Mouse (Mus musculus) spleen, adult 2 months (tissue): ENCODE data around the gene Pidd1.

Source experiments
- CTCF ChIP-seq: fragments of 200-500 bp; IDR thresholded peaks from 2 replicates; pipeline ENCODE4 v1.5.1; 2011; ENCODE audit warnings: mild to moderate bottlenecking, inconsistent platforms; ENCODE audit not compliant: insufficient read depth, insufficient read length, insufficient replicate concordance; ENCODE audit errors: extremely low read depth
- POLR2A ChIP-seq: fragments of 200-500 bp; IDR thresholded peaks from 2 replicates; pipeline ENCODE4 v1.6.1; 2011; ENCODE audit warnings: low read depth, low read length, inconsistent platforms

- no peak for TF ChIP-seq CTCF
- TF ChIP-seq POLR2A: no peak
Measured at GRCm38 (mm10) chr7:141465388-141466044, 21.7 kb upstream of the Pidd1 start.
